Mouse (Mus musculus): ENCODE results near the gene Gm5431.
A peak's percentile ranks its signal among the peaks of the same experiment; 100 is the strongest.
"Not testable (repeated sequence)": the region's sequence is repeated elsewhere in the genome, so short reads cannot be mapped to it uniquely, and the experiment has no call there.

Gene Gm5431

DNA sequence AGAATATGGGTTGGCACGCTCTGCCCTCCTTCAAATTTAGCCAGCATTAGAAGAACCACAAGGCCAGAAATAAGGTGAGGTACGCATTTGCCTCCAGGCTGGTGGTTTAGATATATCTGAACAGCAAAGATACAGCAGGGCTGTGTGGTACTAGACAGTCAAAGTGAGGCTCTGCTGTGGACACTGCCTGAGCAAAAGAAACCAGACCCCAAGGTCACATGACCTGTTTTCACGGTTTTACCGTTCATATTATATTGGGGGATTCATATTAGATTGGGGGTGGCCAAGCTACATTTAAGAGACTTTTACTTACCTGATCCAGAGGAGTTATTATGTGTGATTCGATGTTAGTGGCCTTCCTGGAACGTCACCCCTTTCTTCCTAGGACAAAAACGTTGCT lies 31.2 kb downstream of the Gm5431 start:
- DNase-seq: no peak

DNA sequence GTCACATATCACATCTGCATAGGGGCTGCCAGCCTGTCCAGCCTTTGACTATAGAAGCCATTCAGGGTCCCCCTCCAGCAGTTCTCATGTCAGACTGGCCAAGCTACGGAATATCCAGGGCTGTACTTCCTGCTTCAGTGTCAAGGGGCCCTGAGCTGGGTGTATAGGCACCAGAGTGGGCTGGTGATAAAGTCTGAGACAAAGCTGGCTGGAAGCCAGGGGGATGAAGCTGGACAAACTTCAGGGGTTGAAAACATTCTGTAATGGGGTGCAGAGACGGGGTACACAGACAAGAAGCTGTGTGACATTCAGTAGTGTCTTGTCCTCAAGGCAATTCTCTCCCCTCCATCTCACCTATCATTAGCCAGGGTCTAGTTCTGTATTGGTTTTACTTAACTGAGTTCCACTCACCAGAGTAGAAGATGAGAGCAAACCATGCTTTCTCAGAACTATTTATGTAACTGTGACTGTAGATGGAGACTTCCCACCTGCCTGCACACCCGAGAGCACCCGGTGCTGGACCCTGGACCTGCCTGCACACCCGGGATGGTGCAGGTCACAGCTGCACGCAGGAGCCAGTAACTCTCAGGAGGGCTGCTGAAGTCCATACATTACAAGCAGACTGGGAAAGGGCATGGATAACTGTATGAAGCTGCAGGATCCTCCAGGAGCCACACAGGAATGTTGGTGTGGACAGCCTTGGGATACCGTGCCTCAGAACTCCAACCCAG lies 32.5 kb downstream of the Gm5431 start:
- DNase-seq: no peak

DNA sequence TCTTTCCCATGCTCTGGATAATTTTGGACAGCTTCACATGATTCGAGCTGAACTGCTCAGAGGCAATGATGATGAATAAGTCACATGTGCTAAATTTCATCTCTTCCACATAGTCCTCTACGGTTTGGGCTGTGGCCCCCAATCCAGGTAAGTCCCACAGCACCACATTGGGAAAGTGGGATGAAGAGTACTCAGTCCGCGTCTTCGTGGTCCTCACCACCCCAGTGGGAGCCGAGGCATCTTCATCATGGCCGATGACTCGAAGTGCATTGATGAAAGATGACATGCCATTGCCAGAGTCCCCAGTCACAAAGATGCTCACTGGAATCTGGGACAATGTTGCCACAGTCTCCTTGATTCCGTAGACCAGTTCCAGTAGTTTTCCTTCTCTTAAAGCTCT lies 35.5 kb downstream of the Gm5431 start:
- DNase-seq: no peak

DNA sequence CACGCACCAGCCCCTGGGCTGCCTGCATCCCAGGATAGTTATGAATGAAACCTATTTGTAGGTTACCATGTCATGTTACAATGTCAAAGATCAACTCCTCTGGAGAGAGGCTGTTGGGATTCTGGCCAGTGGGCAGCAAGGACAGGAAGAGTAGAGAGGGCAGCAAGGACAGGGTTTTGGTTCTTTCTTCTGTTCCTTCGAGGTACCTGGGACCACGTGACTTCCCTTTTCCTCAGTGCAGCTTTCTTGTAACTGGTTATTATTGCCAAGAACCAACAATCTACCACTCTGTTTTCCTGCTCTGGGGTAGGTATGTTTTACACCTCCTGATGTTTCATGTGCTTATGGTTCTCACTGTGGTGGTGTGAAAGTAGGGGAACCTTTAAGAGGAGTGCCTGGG lies 38.2 kb downstream of the Gm5431 start:
- DNase-seq: no peak

DNA sequence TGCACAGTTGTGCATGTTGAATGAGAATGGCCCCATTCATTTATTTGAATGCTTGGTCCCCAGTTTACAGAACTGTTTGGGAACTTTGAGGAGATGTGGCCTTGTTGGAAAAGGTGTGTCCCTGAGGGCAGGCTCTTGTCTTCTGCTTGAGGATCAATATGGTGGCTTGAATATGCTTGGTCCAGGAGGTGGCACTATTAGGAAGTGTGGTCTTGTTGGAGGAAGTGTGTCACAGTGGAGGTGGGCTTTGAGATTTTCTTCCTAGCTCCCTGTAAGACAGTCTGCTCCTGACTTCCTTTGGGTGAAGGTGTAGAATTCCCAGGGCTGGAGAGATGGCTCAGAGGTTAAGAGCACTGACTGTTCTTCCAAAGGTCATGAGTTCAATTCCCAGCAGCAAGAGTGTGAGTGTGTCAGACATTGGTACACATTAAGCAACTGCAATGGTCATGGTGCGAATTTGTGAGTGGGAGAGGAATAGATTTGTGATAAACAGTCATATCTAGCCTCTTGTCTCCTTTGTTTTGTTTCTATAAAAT lies 39.2 kb downstream of the Gm5431 start:
- DNase-seq: no peak

DNA sequence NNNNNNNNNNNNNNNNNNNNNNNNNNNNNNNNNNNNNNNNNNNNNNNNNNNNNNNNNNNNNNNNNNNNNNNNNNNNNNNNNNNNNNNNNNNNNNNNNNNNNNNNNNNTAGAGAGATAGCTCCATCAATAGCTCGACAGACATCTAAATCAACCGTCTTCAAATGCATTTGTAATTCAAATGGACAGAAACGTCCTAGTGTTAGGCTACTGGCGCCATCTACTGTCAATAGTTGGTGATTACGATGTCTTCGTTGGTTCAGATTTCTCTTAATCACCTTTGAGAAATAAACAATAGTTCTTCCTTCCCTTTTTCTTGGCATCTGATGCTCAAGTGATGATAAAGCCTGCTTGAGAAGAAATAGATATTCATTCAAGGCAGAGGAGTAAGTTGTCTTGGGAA lies 43.0 kb downstream of the Gm5431 start:
- peak; percentile 72 to 80 for DNase-seq

DNA sequence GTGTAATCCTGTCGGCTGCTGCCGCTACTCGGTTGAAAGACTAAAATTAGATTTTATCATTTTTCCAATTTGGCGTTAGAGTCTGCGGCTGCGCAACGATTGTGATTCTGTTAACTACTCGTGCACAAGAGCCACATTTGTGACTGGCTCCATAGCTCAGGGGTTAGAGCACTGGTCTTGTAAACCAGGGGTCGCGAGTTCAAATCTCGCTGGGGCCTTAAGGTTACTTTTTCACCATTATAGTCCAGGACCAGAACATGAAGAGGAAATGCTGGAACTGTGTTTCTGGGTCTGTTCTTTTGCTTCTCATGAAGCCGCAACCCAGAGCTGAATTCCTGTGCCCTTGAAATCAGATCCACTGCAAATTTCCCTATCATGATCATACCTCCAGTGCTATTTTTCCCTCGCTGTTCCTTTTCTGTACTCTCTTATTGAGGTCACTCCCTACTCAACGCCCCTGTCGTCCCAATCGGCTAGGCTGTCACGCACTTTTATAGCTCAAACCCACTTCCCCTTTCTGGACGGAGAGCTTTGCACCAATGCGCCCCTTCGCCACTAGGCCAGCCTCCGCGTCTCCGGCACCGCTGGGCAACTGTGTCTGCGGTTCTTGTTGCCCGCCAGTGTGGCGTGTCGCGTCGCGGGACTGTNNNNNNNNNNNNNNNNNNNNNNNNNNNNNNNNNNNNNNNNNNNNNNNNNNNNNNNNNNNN lies 48.4 kb downstream of the Gm5431 start:
- peak; percentile 91 for DNase-seq

DNA sequence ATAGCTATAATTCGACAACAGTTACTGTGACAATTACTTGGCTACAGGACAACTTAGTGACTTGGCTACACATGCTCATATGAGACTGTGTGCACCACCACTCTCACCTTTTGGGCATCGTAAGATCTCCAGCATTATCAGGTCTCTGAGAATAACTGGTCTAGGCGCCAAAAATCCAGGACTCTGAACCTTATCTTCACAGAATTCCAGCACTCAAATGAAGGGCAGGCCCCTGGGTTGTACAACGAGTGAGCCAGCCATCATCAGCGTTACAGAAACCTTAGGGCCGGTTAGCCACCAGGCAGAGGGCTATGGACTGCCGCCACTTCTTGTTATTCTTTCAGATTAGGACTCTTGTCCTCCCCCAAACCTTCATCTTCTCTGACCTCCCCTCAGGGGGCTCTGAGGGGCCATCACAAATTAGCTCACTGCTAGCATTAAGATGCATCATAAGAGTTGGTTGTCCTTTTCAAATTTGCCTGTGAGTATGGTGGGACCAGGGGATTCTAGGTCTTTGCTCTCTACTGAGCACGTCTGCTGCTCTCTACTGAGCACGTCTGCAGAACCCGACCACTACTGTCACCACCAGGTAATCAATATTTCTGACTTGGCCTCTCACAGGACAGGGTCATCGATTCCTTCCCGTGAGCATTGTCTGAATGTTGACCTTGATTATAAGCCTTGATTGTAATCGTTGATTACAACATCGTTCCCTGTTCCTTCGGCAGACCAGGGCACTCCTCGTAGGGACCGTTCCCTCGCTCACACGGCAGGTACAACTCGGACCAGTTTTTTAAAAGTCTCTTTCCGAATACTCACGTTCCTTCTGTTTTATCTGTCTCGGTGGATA lies 49.2 kb downstream of the Gm5431 start:
- no peak for DNase-seq

DNA sequence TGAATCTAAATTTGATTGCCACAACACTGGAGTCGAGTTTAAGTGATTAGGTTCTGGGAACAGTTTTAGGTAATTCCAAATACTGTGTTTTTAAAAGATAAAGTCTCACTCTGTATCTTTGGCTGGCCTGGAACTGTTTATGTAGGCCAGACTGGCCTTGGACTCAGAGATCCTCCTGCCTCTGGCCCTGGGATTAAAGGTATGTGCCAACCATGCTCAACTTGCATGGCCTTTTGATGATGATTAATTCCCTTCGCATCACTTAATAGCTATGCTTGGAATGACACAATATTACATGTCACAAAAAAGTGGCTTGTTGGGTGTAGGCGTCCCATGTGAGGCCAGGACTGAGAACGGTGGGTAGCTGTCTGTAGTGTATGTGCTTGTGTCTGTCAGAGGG lies 49.8 kb downstream of the Gm5431 start:
- DNase-seq: no peak

DNA sequence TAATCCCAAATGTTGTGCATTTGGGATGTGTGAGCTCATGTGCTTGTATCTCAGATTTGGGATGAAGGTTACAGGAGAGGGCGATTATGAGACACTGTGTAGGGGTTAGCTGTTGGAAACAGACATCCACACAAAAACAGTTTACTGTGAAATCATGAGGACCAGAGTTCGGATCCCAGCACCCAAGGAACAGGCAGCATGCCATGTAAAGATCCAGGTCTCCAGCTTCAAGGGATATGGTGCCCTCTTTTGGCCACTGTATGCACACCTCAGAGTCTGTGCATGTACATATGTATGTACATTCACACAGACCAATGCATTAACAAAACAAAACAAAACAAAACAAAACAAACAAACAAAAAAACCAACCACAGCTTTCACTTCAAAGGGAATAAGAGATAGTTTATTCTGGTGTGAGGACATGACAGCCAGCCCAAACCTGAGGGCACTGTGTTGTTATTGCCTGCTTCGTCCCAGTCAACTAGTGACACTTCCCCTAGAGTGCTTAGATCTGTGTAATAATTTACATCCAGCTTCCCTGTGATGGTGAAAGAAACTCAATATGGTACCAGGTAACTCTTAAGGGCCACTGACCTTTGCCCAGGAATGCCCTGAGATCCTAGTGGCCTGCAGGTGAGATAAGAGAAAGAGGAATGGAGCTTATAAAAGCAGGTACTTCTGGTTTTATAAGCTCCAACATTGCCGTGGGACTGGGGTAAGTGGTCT lies 50.6 kb downstream of the Gm5431 start:
- DNase-seq: peak in 1 of 2 experiments; percentile 46

DNA sequence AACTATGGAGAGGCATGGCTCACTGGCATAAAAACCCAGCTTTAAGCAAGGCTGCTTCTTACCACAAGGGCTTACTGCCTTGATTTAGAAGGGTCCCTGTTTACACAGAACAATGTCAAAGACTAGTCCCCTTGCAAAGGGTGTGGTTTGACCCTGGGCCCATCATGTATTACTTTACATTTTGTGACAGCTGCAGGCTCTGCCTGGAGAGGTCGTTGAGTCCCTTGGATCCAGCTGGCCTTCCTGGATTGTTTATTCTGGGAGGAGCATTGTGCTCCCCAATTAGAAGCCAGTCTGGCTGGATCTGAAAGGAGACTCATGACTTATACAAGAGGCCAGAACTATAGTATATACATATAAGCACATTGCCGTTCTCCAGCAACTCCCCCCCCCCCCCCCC lies 51.8 kb downstream of the Gm5431 start:
- DNase-seq: no peak

DNA sequence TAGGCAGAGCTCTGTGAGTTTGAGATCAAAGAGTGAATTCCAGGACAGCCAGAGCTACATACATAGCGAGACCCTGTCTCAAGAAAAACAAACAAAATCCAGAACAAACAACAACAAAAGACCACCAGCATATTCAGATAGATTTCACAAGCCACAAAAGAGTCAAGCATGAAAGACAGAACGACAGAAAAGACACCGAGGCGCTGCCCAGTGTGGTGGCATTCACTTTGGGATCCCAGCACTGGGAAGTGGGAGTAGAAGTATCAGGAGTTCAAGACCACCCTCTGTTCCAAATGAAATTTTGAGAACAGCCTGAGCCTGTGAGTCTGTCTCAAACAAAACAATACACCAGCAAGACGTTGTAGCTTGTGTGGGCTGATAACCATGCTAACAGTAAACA lies 55.1 kb downstream of the Gm5431 start:
- no peak for DNase-seq

DNA sequence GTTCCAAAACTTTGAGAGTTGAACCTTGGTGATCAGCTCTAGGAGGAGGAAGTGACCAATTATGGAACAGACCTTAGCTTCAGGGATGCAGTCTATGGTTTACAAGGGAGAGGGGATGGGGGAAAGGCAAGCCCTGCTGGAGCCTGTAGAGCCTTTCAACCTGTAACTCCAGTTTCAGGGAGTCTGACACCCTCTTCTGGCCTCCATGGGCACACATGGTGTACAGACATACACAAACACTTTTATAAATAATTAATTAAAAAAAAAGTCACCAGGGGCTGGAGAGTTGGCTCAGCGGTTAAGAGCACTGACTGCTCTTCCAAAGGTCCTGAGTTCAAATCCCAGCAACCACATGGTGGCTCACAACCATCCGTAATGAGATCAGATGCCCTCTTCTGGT lies 55.7 kb downstream of the Gm5431 start:
- not testable (repeated sequence) for DNase-seq

DNA sequence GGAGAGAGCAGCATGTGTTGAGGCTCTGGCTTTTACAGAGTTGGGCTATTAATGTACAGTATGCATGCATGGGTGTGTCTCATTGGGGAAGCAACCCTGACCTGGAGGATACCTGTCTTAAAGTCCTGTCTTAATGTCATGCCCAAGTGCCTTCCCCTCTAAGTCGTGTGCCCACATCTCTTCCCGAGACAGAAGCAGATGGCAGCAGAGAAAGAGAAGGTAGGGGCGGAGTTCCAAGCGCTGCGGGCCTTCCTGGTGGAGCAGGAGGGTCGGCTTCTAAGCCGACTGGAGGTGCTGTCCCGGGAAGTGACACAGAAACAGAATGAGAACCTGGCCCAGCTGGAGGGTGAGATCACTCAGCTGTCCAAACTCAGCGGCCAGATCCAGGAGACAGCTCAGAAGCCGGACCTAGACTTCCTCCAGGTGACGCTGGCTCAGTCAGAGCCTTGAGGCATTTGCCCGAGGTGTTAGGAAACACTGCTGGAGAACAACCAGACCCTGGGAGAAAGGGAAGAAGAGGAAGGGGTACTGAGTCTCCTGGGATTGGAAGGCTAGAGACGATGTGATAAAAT lies 56.7 kb downstream of the Gm5431 start:
- no peak for DNase-seq

DNA sequence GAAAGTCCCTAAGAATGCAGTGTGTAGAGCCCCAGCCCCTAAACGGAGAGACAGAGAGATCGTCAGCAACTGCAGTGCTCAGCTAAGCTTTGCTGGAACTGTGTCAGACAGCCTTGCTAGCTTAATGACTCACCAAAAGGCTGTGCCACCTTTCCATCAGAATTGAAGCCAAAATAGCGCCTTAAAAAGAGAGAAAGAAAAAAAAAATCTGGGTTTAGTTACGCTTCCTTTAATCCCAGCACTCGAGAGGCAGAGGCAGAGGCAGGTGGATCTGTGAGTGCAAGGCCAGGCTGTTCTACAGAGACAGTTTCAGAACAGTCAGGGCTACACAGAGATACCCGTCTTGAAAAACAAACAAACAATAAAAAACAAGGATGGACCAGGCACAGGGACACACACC lies 57.7 kb downstream of the Gm5431 start:
- no peak for DNase-seq

DNA sequence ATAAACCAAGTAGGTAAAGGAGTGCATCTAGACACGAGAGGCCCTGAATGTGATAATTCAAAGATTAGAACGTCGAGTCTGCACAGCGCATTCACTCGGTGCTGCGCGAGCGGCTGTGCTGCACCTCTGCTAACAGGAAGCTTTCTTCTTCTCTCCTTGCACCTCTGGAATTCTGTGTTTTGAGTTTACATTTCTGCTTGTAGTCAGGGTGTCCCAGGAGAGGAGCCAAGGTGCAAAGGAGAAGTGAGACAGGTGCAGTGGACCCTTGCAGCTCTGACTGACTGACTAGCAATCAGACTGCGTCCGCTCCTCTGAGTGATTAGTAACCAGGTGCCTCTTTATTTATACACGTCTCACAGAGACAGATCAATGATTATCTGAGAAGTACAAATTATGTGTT lies 58.8 kb downstream of the Gm5431 start:
- DNase-seq: peak; percentile 75 to 79

DNA sequence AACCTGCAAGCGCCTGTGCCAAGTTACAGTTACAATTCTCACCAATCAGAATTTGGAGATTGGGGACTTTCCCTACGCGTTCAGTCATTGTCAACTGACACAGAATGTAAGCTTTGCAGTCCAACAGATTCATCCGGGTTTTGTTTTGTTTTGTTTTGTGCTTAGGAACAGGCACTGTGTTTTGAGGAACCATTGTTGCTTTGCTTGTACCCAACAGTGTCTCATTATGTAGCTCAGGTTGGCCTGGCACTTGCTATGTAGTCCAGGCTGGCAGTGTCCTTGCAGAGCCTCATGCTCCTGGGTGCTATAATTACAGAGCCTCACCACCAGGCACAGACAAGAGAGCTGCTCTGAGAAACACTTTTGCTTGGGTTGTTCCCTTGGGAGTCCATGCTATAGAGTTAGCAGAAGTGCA lies 59.6 kb downstream of the Gm5431 start:
- DNase-seq: peak; percentile 74 to 77

DNA sequence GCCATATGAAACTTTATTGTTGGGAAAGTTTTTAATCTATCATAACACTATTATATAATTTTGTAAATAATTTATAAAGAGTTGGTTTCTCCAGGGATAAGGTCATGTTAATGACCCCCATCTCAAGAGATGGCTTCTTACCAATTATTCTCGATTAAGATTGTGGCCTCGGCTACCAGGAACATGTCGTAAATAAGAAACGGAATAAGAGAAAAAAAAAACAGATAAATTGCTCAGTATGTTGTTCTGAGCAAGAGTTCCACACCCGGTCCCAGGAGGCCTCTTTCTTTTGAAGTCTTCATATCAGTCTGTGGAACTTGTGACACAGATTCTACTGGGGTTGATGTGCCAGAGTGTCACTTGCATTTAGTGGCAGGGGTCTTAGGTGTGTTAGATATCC lies 60.8 kb downstream of the Gm5431 start:
- peak; percentile 38 to 50 for DNase-seq

DNA sequence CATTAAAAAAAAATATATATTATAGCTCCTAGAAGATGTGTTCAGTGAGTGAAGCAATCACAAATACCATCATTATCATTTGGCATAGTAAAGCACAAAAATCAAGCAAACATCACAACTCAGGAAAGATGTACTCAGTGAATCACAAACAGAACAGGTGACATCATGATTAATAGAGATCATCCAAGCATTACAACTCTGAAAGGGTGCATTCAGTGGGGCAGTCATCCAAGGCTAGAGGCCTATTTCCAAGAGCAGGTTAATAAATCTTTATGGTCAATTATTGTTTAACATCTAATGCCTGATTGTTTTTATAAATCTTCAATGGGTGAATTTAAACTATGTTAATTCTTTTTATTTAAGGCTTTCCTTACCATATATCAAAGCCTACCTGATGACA lies 61.2 kb downstream of the Gm5431 start:
- no peak for DNase-seq

DNA sequence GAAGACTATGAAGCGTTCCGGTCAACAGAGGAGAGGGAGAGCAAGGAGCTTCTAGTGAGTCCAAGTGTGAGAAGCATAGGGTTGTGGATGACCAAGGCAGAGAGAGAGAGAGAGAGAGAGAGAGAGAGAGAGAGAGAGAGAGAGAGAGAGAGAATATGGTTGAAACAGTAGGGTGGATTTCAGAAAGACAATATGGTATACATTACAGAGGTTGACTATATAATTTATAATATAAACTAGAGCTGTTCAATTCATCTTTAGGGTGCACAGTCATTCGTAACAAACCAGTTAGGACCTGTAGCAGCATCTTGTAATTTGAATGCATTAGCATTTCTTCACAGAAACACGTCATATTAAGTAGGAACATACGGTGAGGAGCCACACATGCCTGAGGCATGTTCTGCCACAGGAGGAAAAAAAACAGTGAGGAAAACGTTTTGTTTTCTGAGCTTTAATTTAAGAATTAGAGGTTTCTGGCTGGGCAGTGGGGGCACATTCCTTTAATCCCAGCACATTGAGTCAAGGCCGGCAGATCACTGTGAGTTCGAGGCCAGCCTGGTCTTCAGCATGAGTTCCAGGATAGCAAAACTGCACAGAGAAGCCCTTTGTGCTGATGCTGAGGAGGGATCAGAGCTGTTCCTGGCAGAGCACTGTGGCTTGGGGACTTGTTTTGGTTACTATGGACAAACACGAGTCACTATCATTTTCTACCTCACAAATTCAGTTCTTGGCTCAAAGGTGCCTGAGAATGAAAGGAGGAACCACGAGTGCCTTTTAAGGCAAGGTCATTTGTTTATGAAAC lies 62.9 kb downstream of the Gm5431 start:
- peak; percentile 39 to 46 for DNase-seq

DNA sequence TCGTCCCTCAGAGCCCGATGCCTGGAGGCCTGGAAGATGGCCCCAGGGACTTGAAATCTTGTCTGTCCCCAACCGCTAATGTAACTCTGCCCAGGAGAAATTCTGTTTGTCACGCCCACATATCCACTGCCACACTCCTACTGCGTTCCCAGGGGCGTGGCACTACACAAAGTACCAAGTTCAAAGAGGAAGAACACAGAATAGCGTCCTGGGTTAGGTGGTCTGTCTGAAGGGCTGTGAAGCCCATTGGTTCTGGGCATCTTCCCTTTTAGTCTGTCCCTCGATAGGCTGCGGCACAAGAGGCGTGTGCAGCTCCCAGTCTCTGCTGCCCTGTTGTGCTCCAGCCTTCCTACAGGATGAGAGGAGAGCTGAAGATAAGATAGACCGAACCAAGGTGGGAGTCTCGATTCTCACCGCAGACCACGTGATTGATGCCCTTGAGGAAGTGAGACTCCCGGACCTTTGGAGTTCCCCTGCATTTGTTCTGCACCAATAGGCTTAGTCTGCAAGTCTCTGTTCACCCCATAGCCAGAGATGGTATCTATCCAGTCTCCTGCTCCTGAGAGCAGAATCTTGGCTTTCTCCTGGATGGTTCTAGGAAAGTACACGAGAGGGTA lies 63.7 kb downstream of the Gm5431 start:
- peak; percentile 85 to 88 for DNase-seq
